Mouse (Mus musculus): ENCODE results near the gene Scube1.

GRCm38 (mm10) chr15:83626142-83626645, 98.6 kb downstream of the Scube1 start:
- TF ChIP-seq GATA1 (IDR thresholded peaks at IDR 0.05; ENCODE audit: low read length) (no peak), TAL1 (IDR thresholded peaks at IDR 0.05; ENCODE audit: low read length) (no peak)

All from erythroblast, embryonic 14.5 days (primary cell).